13 mouse cellular contexts compared by ENCODE assay signal in the genomic region with DNA sequence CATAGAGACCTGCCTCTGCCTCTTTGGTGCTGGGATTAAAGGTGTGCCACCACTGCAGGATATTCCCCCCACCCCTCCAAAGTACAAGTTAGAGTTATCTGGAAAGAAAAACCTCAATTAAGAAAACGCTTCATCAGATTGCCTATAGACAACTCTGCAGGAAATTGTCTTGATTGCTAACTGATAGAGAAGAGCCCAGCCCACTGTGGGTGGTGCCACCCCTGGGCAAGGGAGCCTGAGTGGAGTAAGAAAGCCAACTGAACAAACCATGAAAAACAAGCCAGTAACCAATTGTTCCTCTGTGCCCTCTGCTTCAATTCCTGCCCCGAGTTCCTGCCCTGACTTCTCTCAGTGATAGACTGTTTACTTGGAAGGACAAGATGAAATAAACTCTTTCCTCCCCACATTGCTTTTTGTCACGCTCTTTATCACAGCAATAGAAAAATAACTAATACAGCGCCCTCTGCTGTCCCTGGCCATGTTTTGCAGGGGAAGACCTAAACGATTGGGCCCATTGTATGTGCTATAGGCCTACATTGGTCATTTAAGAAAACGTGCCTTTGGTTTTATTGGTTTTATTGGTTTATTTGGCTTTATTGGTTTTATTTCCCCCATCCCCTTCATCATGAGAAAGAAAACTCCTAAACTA. TPM values are rescaled to one million over a fixed set of nuclear protein-coding genes. Genes with fewer than 3 reads are reported as not detected.
A peak's percentile ranks its signal among the peaks of the same experiment; 100 is the strongest.
DNase-seq lines count a peak whose midpoint lies in the region; ATAC-seq and TF ChIP-seq lines count a peak whose summit lies in the region.
"Had no signal": no experiment of that assay in that cellular context is flagged by ENCODE, and none has a peak within 500 bp of the region (broad histone marks: within the 10 kb centered on the region; RNA-seq: fewer than 3 reads in every experiment).

No protein-coding gene starts in this region.

- no peak for TF ChIP-seq POLR2A in spleen, adult 2 months (IDR thresholded peaks at IDR 0.05; ENCODE audit: low read depth, low read length)

- no peak overlapping the region for H3K27ac ChIP-seq in gastrocnemius, adult 2 months
- peak overlapping the region; percentile 68 for H3K27ac ChIP-seq in spleen, adult 2 months (ENCODE audit: insufficient read depth, low read length)
- H3K27ac ChIP-seq in heart, embryonic 11.5 days (ENCODE audit: low read depth, low read length) = no peak overlapping the region
- H3K27ac ChIP-seq: embryonic facial prominence, embryonic 15.5 days had no signal

- no peak overlapping the region for H3K4me2 ChIP-seq in heart, embryonic 11.5 days
- H3K4me2 ChIP-seq: embryonic facial prominence, embryonic 15.5 days had no signal

- ATAC-seq in erythroid progenitor cell, adult 5-6 weeks (replicated peaks; ENCODE audit: low FRiP score, poor library complexity, severe bottlenecking) = no peak
- no peak for ATAC-seq in heart, embryonic 11.5 days (replicated peaks; ENCODE audit: insufficient number of reproducible peaks, low FRiP score, low TSS enrichment)
- ATAC-seq: intestine, embryonic 16.5 days had no signal

- intact Hi-C loops in gastrocnemius, adult 2 months (cut with DNase I) = no loop called here
- intact Hi-C loops in gastrocnemius, postnatal 36 days (cut with DNase I) = no loop called here

- TF ChIP-seq CTCF in gastrocnemius, adult 2 months (IDR thresholded peaks at IDR 0.05) = peak; percentile 21; the same call in 1 of the 2 replicates
- TF ChIP-seq CTCF in spleen, adult 2 months (IDR thresholded peaks at IDR 0.05; ENCODE audit: extremely low read depth, insufficient read depth, insufficient read length, insufficient replicate concordance) = peak; percentile 10; the same call in 1 of the 2 replicates

- H3K9ac ChIP-seq in heart, embryonic 11.5 days (ENCODE audit: low read depth, low read length) = no peak overlapping the region
- H3K9ac ChIP-seq: embryonic facial prominence, embryonic 15.5 days had no signal

- H3K4me3 ChIP-seq in gastrocnemius, adult 2 months = no peak overlapping the region
- no peak overlapping the region for H3K4me3 ChIP-seq in spleen, adult 2 months (ENCODE audit: extremely low read depth, insufficient read depth, insufficient read length)
- H3K4me3 ChIP-seq in heart, embryonic 11.5 days (ENCODE audit: low read depth, low read length) = no peak overlapping the region
- H3K4me3 ChIP-seq: embryonic facial prominence, embryonic 15.5 days had no signal

- no peaks in the 10 kb centered on the region for H3K4me1 ChIP-seq in spleen, adult 2 months (ENCODE audit: control insufficient read depth, insufficient read depth, insufficient read length)
- H3K4me1 ChIP-seq in heart, embryonic 11.5 days (ENCODE audit: control insufficient read depth, insufficient read depth, low read length) = no peaks in the 10 kb centered on the region
- H3K4me1 ChIP-seq: embryonic facial prominence, embryonic 15.5 days had no signal

- whole genome bisulfite sequencing in spleen, adult 2 months = 45% methylated on average over 6 of the region's 6 CpGs
- WGBS in heart, embryonic 11.5 days (ENCODE audit: insufficient replicate concordance) = 44% methylated on average over 6 of the region's 6 CpGs

- no peaks in the 10 kb centered on the region for H3K36me3 ChIP-seq in spleen, adult 2 months (ENCODE audit: control insufficient read depth, insufficient read depth, low read length)
- H3K36me3 ChIP-seq in heart, embryonic 11.5 days (ENCODE audit: control insufficient read depth, insufficient read depth, low read length) = no peaks in the 10 kb centered on the region
- H3K36me3 ChIP-seq: embryonic facial prominence, embryonic 15.5 days had no signal

- H3K27me3 ChIP-seq in spleen, adult 2 months (ENCODE audit: control insufficient read depth, insufficient read depth, low read length) = no peaks in the 10 kb centered on the region
- H3K27me3 ChIP-seq in heart, embryonic 11.5 days (ENCODE audit: control insufficient read depth, insufficient read depth, low read length) = no peaks in the 10 kb centered on the region
- H3K27me3 ChIP-seq: embryonic facial prominence, embryonic 15.5 days had no signal

- H3K9me3 ChIP-seq in heart, embryonic 11.5 days (replicated peaks; ENCODE audit: control insufficient read depth, low read length) = no peaks in the 10 kb centered on the region
- H3K9me3 ChIP-seq: embryonic facial prominence, embryonic 15.5 days had no signal

- no peak for DNase-seq in gastrocnemius, adult 2 months
- DNase-seq in gastrocnemius, postnatal 36 days = no peak
- DNase-seq in spleen, adult 2 months (ENCODE audit: low read depth in 1 of 2, low spot score in 2 of 2) = no peak
- no peak for DNase-seq in spleen, postnatal 14 days (ENCODE audit: low spot score in 2 of 2)
- DNase-seq in induced T-regulatory cell, adult 2 months (ENCODE audit: low read depth) = peak; percentile 75
- DNase-seq in frontal cortex, postnatal 14 days (ENCODE audit: low spot score in 2 of 2) = no peak
- DNase-seq: gastrocnemius, postnatal 25 days; spleen, adult 18-20 months had no signal

RNA-seq across cellular contexts. Expression of a gene that starts 17.4 kb away (rescaled TPM):
- not detected for total RNA-seq in gastrocnemius, adult 2 months (2021)
- total RNA-seq in gastrocnemius, postnatal 36 days (2021) = not detected
- polyA plus RNA-seq in spleen, adult 2 months (2012; rRNA removed) = not detected in 2 replicates
- total RNA-seq in erythroid progenitor cell, adult 5-6 weeks (2015; ENCODE audit: low replicate concordance) = not detected in 2 replicates
- not detected in 2 replicates for total RNA-seq in erythroid progenitor cell, adult 5-6 weeks (2017; ENCODE audit: low replicate concordance)
- polyA plus RNA-seq in heart, embryonic 11.5 days (2014; fragmentation: Nextera tagmentation; extraction: Ambion mirVana) = not detected in 2 replicates
- total RNA-seq: gastrocnemius, postnatal 25 days had no signal
- polyA plus RNA-seq: embryonic facial prominence, embryonic 15.5 days; intestine, embryonic 16.5 days; lung, embryonic 16.5 days had no signal
